Mouse (Mus musculus) intestine, embryonic 16.5 days (tissue): ENCODE results near the gene Gm13283. TPM values are rescaled to one million over a fixed set of nuclear protein-coding genes. Genes with fewer than 3 reads are reported as not detected.
"Not testable (repeated sequence)": the region's sequence is repeated elsewhere in the genome, so short reads cannot be mapped to it uniquely, and the experiment has no call there.

ENCODE experiments used
- ATAC-seq: fragments of 200-750 bp; cut with Nextera tagmentation; 2 replicates; pipeline ENCODE4 v1.8.0; 2017; ENCODE audit warnings: moderate TSS enrichment, moderate library complexity
- H3K27ac ChIP-seq: fragments of 300-500 bp; sonication (generic); 2 replicates; pipeline ENCODE4 v1.5.1; 2014; ENCODE audit warnings: mild to moderate bottlenecking, low read length
- H3K27me3 ChIP-seq: fragments of 300-500 bp; sonication (generic); replicated peaks from 2 replicates; pipeline ENCODE4 v1.6.1; 2014; ENCODE audit warnings: low read length, control low read depth, mixed read lengths; ENCODE audit not compliant: control insufficient read depth, insufficient read depth
- H3K36me3 ChIP-seq: fragments of 300-500 bp; sonication (generic); 2 replicates; pipeline ENCODE4 v1.6.1; 2014; ENCODE audit warnings: low read length, control low read depth; ENCODE audit not compliant: control insufficient read depth, insufficient read depth
- H3K4me1 ChIP-seq: fragments of 300-500 bp; sonication (generic); 2 replicates; pipeline ENCODE4 v1.6.1; 2014; ENCODE audit warnings: low read length, control low read depth, mixed read lengths; ENCODE audit not compliant: control insufficient read depth, insufficient read depth
- H3K4me2 ChIP-seq: fragments of 300-500 bp; sonication (generic); 2 replicates; pipeline ENCODE4 v1.6.1; 2014; ENCODE audit warnings: low read depth, low read length, control low read depth
- H3K4me3 ChIP-seq: fragments of 300-500 bp; sonication (generic); 2 replicates; pipeline ENCODE4 v1.5.1; 2014; ENCODE audit warnings: mild to moderate bottlenecking, low read length
- H3K9ac ChIP-seq: fragments of 300-500 bp; sonication (generic); 2 replicates; pipeline ENCODE4 v1.6.1; 2014; ENCODE audit warnings: low read depth, low read length
- H3K9me3 ChIP-seq: fragments of 300-500 bp; sonication (generic); 2 replicates; pipeline ENCODE4 v1.6.1; 2016; ENCODE audit warnings: low read length, control low read depth; ENCODE audit not compliant: control insufficient read depth
- WGBS: fragments of 180-500 bp; shearing (Covaris S2); extraction: QIAGEN DNeasy Blood & Tissue Kit; methylation state at CpG from one replicate; pipeline ENCODE4 v1.1.7; 2014; 5-methylcytosine and 5-hydroxymethylcytosine counted together
- polyA plus RNA-seq: library from polyadenylated mRNA; unstranded; fragments of >200 nt; fragmentation: Nextera tagmentation; extraction: Ambion mirVana; gene quantifications from 2 replicates; pipeline ENCODE4 v1.2.1, GENCODE M21; 2015

The Gm13283 gene
- polyA plus RNA-seq, 1 experiment from 2014 or later, result 0.21 TPM

- WGBS, result 2% methylated on average over 11 of the region's 34 CpGs
- H3K4me1 ChIP-seq, H3K27ac ChIP-seq, ATAC-seq, H3K4me2 ChIP-seq, H3K27me3 ChIP-seq, H3K9me3 ChIP-seq, H3K36me3 ChIP-seq, H3K9ac ChIP-seq: not testable (repeated sequence)
- H3K4me3 ChIP-seq, result peak overlapping the region; percentile 16; the same call in 1 of the 2 replicates
Observed at GRCm38 (mm10) chr4:88805761-88806160, 45.8 kb downstream of the Gm13283 start.

Other genes starting within 250 kb of the Gm13283 start
- not detected in 2 replicates for gene Ifnb1, start 237.3 kb upstream of the Gm13283 start, polyA plus RNA-seq
- gene Ifna15, start 201.9 kb upstream of the Gm13283 start, polyA plus RNA-seq, result not detected in 2 replicates
- gene Ifna14, start 188.3 kb upstream of the Gm13283 start, polyA plus RNA-seq, result not detected in 2 replicates
- gene Ifna9, start 167.7 kb upstream of the Gm13283 start, polyA plus RNA-seq, result not detected in 2 replicates
- gene Ifna12, start 156.7 kb upstream of the Gm13283 start, polyA plus RNA-seq, result not detected in 2 replicates
- not detected in 2 replicates for gene C87499, start 125.7 kb upstream of the Gm13283 start, polyA plus RNA-seq
- gene Ifna13, start 115.7 kb upstream of the Gm13283 start, polyA plus RNA-seq, result not detected in 2 replicates
- not detected in 2 replicates for gene Ifna16, start 83.2 kb upstream of the Gm13283 start, polyA plus RNA-seq
- not detected in 2 replicates for gene Ifna2, start 76.2 kb upstream of the Gm13283 start, polyA plus RNA-seq
- gene Ifnab, start 68.8 kb upstream of the Gm13283 start, polyA plus RNA-seq, result not detected in 2 replicates
- 0.62 and 1.4 TPM in 2 replicates for gene Gm26566, start 38.3 kb upstream of the Gm13283 start, polyA plus RNA-seq
- 63.4 and 69.9 TPM in 2 replicates for gene Klhl9, start 37.7 kb upstream of the Gm13283 start, polyA plus RNA-seq
- gene Gm13271, start 5.3 kb upstream of the Gm13283 start, polyA plus RNA-seq, result not detected in 2 replicates
- gene Gm13290, start 13.7 kb downstream of the Gm13283 start, polyA plus RNA-seq, result 0.44 and 0.83 TPM in 2 replicates
- not detected in 2 replicates for gene Gm13289, start 16.8 kb downstream of the Gm13283 start, polyA plus RNA-seq
- gene Gm13272, start 19.7 kb downstream of the Gm13283 start, polyA plus RNA-seq, result 0.28 TPM in 1 of 2 replicates, not detected in the other
- 0.11 TPM in 1 of 2 replicates, not detected in the other for gene Ifnz, start 22.0 kb downstream of the Gm13283 start, polyA plus RNA-seq
- gene Gm13276, start 25.6 kb downstream of the Gm13283 start, polyA plus RNA-seq, result not detected in 2 replicates
- not detected in 2 replicates for gene Gm13277, start 28.5 kb downstream of the Gm13283 start, polyA plus RNA-seq
- not detected in 2 replicates for gene Gm13278, start 31.4 kb downstream of the Gm13283 start, polyA plus RNA-seq
- not detected in 2 replicates for gene Gm13275, start 34.4 kb downstream of the Gm13283 start, polyA plus RNA-seq
- not detected in 2 replicates for gene Gm13279, start 37.3 kb downstream of the Gm13283 start, polyA plus RNA-seq
- 0.47 and 0.53 TPM in 2 replicates for gene Gm13285, start 39.5 kb downstream of the Gm13283 start, polyA plus RNA-seq
- not detected in 2 replicates for gene Gm13287, start 43.1 kb downstream of the Gm13283 start, polyA plus RNA-seq
- gene Gm13288, start 45.4 kb downstream of the Gm13283 start, polyA plus RNA-seq, result not detected in 2 replicates
- gene Ifna7, start 56.1 kb downstream of the Gm13283 start, polyA plus RNA-seq, result not detected in 2 replicates
- gene Ifna11, start 59.8 kb downstream of the Gm13283 start, polyA plus RNA-seq, result not detected in 2 replicates
- gene Ifna6, start 67.3 kb downstream of the Gm13283 start, polyA plus RNA-seq, result not detected in 2 replicates
- gene Ifna5, start 75.4 kb downstream of the Gm13283 start, polyA plus RNA-seq, result not detected in 2 replicates
- gene Ifna4, start 81.7 kb downstream of the Gm13283 start, polyA plus RNA-seq, result not detected in 2 replicates
- not detected in 2 replicates for gene Ifna1, start 90.0 kb downstream of the Gm13283 start, polyA plus RNA-seq
- gene Ifne, start 120.1 kb downstream of the Gm13283 start, polyA plus RNA-seq, result not detected in 2 replicates